Mouse (Mus musculus) heart, embryonic 11.5 days (tissue): ENCODE results near the gene Upf2. TPM values are rescaled to one million over a fixed set of nuclear protein-coding genes. Genes with fewer than 3 reads are reported as not detected.
"Not testable (repeated sequence)": the region's sequence is repeated elsewhere in the genome, so short reads cannot be mapped to it uniquely, and the experiment has no call there.

Experiments used
- ATAC-seq: fragments of 200-750 bp; cut with Nextera tagmentation; replicated peaks from 2 replicates; pipeline ENCODE4 v1.8.0; 2017; ENCODE audit warnings: moderate library complexity; ENCODE audit not compliant: insufficient number of reproducible peaks, low FRiP score, low TSS enrichment
- H3K27ac ChIP-seq: fragments of 300-500 bp; sonication (generic); 2 replicates; pipeline ENCODE4 v1.5.1; 2014; ENCODE audit warnings: mild to moderate bottlenecking, low read depth, low read length
- H3K27me3 ChIP-seq: fragments of 300-500 bp; sonication (generic); 2 replicates; pipeline ENCODE4 v1.6.1; 2014; ENCODE audit warnings: mild to moderate bottlenecking, low read length, mixed read lengths; ENCODE audit not compliant: control insufficient read depth, insufficient read depth
- H3K36me3 ChIP-seq: fragments of 300-500 bp; sonication (generic); 2 replicates; pipeline ENCODE4 v1.6.1; 2014; ENCODE audit warnings: mild to moderate bottlenecking, low read length, moderate library complexity, mixed read lengths; ENCODE audit not compliant: control insufficient read depth, insufficient read depth
- H3K4me1 ChIP-seq: fragments of 300-500 bp; sonication (generic); 2 replicates; pipeline ENCODE4 v1.6.1; 2014; ENCODE audit warnings: low read length; ENCODE audit not compliant: control insufficient read depth, insufficient read depth
- H3K4me2 ChIP-seq: fragments of 300-500 bp; sonication (generic); 2 replicates; pipeline ENCODE4 v1.6.1; 2014; ENCODE audit warnings: mild to moderate bottlenecking, moderate library complexity
- H3K4me3 ChIP-seq: fragments of 300-500 bp; sonication (generic); 2 replicates; pipeline ENCODE4 v1.5.1; 2014; ENCODE audit warnings: low read depth, low read length
- H3K9ac ChIP-seq: fragments of 300-500 bp; sonication (generic); 2 replicates; pipeline ENCODE4 v1.6.1; 2014; ENCODE audit warnings: mild to moderate bottlenecking, low read depth, low read length, moderate library complexity
- H3K9me3 ChIP-seq: fragments of 300-500 bp; sonication (generic); replicated peaks from 2 replicates; pipeline ENCODE4 v1.6.1; 2016; ENCODE audit warnings: low read length; ENCODE audit not compliant: control insufficient read depth
- WGBS: fragments of 180-500 bp; shearing (Covaris S2); extraction: QIAGEN DNeasy Blood & Tissue Kit; methylation state at CpG from one replicate; pipeline ENCODE4 v1.1.7; 2014; ENCODE audit not compliant: insufficient replicate concordance; 5-methylcytosine and 5-hydroxymethylcytosine counted together
- polyA plus RNA-seq: library from polyadenylated mRNA; unstranded; fragments of >200 nt; fragmentation: Nextera tagmentation; extraction: Ambion mirVana; gene quantifications from 2 replicates; pipeline ENCODE4 v1.2.1, GENCODE M21; 2014

Upf2 gene
- polyA plus RNA-seq, 1 experiment from 2014 or later: 9.2 TPM

- Histone ChIP-seq H3K4me2 (peak overlapping the region; percentile 88), H3K27ac (peak overlapping the region; percentile 90), H3K27me3 (no peaks in the 10 kb centered on the region), H3K4me3 (peak overlapping the region; percentile 98), H3K36me3 (no peaks in the 10 kb centered on the region), H3K4me1 (peaks cover 4% of the 10 kb centered on the region; the same call in 1 of the 2 replicates), H3K9ac (peak overlapping the region; percentile 90), H3K9me3 (no peaks in the 10 kb centered on the region)
- peak; percentile 74 for ATAC-seq
- WGBS: under 1% methylated on average over 46 of the region's 46 CpGs
Observed at GRCm38 (mm10) chr2:5951621-5952211, 447 bp downstream of the Upf2 start.

- Histone ChIP-seq H3K9me3 (no peaks in the 10 kb centered on the region), H3K9ac (no peak overlapping the region), H3K36me3 (peaks cover 12% of the 10 kb centered on the region), H3K4me2 (no peak overlapping the region), H3K4me3 (no peak overlapping the region), H3K27ac (no peak overlapping the region), H3K4me1 (peaks cover under 1% of the 10 kb centered on the region; the same call in 1 of the 2 replicates), H3K27me3 (no peaks in the 10 kb centered on the region)
- WGBS: 95% methylated on average over 9 of the region's 9 CpGs
- no peak for ATAC-seq
Observed at GRCm38 (mm10) chr2:5957705-5958104, 6.4 kb downstream of the Upf2 start.

- H3K36me3 ChIP-seq: peaks cover 18% of the 10 kb centered on the region
- H3K4me2 ChIP-seq: no peak overlapping the region
- WGBS: 88% methylated on average over 2 of the region's 2 CpGs
- H3K9me3 ChIP-seq: no peaks in the 10 kb centered on the region
- no peaks in the 10 kb centered on the region for H3K4me1 ChIP-seq
- H3K27me3 ChIP-seq: no peaks in the 10 kb centered on the region
- no peak overlapping the region for H3K9ac ChIP-seq
- H3K27ac ChIP-seq: no peak overlapping the region
- no peak overlapping the region for H3K4me3 ChIP-seq
- no peak for ATAC-seq
Observed at GRCm38 (mm10) chr2:5962265-5962664, 11.0 kb downstream of the Upf2 start.

GRCm38 (mm10) chr2:5963729-5964128 lies 12.5 kb downstream of the Upf2 start:
- ATAC-seq, H3K4me2 ChIP-seq, H3K27me3 ChIP-seq, H3K4me1 ChIP-seq, H3K4me3 ChIP-seq, H3K36me3 ChIP-seq, H3K27ac ChIP-seq, H3K9ac ChIP-seq, H3K9me3 ChIP-seq: not testable (repeated sequence)
- WGBS: 84% methylated on average over 4 of the region's 4 CpGs

GRCm38 (mm10) chr2:5965972-5966371 lies 14.7 kb downstream of the Upf2 start:
- Histone ChIP-seq H3K27ac (no peak overlapping the region), H3K9me3 (no peaks in the 10 kb centered on the region), H3K27me3 (no peaks in the 10 kb centered on the region), H3K9ac (no peak overlapping the region), H3K4me2 (no peak overlapping the region), H3K4me3 (no peak overlapping the region), H3K4me1 (no peaks in the 10 kb centered on the region), H3K36me3 (peaks cover 5% of the 10 kb centered on the region; the same call in 1 of the 2 replicates)
- 87% methylated on average over 3 of the region's 3 CpGs for WGBS
- no peak for ATAC-seq

- H3K9ac ChIP-seq, ATAC-seq, H3K9me3 ChIP-seq, H3K36me3 ChIP-seq, H3K4me1 ChIP-seq, H3K4me3 ChIP-seq, H3K4me2 ChIP-seq, H3K27me3 ChIP-seq, H3K27ac ChIP-seq: not testable (repeated sequence)
- 93% methylated on average over 3 of the region's 3 CpGs for WGBS
Observed at GRCm38 (mm10) chr2:5970629-5971028, 19.4 kb downstream of the Upf2 start.

- H3K4me2 ChIP-seq: no peak overlapping the region
- no peaks in the 10 kb centered on the region for H3K27me3 ChIP-seq
- peaks cover 10% of the 10 kb centered on the region for H3K36me3 ChIP-seq
- WGBS: 89% methylated on average over 4 of the region's 4 CpGs
- H3K4me1 ChIP-seq: no peaks in the 10 kb centered on the region
- no peak overlapping the region for H3K9ac ChIP-seq
- ATAC-seq: no peak
- H3K4me3 ChIP-seq: no peak overlapping the region
- H3K9me3 ChIP-seq: no peaks in the 10 kb centered on the region
- no peak overlapping the region for H3K27ac ChIP-seq
Observed at GRCm38 (mm10) chr2:5977532-5977931, 26.3 kb downstream of the Upf2 start.

- H3K9me3 ChIP-seq: no peaks in the 10 kb centered on the region
- no peak overlapping the region for H3K27ac ChIP-seq
- H3K4me2 ChIP-seq: no peak overlapping the region
- H3K4me1 ChIP-seq: no peaks in the 10 kb centered on the region
- 21% methylated on average over 5 of the region's 5 CpGs for WGBS
- no peak for ATAC-seq
- H3K4me3 ChIP-seq: no peak overlapping the region
- no peaks in the 10 kb centered on the region for H3K36me3 ChIP-seq
- no peak overlapping the region for H3K9ac ChIP-seq
- no peaks in the 10 kb centered on the region for H3K27me3 ChIP-seq
Observed at GRCm38 (mm10) chr2:5995538-5995937, 44.3 kb downstream of the Upf2 start.

GRCm38 (mm10) chr2:6003949-6004348 lies 52.7 kb downstream of the Upf2 start:
- no peak for ATAC-seq
- H3K4me3 ChIP-seq: no peak overlapping the region
- no peaks in the 10 kb centered on the region for H3K9me3 ChIP-seq
- no peak overlapping the region for H3K4me2 ChIP-seq
- no peak overlapping the region for H3K27ac ChIP-seq
- H3K9ac ChIP-seq: no peak overlapping the region
- H3K36me3 ChIP-seq: peaks cover 5% of the 10 kb centered on the region; the same call in 1 of the 2 replicates
- 76% methylated on average over 3 of the region's 3 CpGs for WGBS
- no peaks in the 10 kb centered on the region for H3K27me3 ChIP-seq
- peaks cover 5% of the 10 kb centered on the region; the same call in 1 of the 2 replicates for H3K4me1 ChIP-seq
